Mouse (Mus musculus): ENCODE measurements around the gene Dzip1. TPM values are rescaled to one million over a fixed set of nuclear protein-coding genes. Genes with fewer than 3 reads are reported as not detected.

The Dzip1 gene
- polyA plus RNA-seq, 1 experiment from 2014 or later: 19.7 TPM

DNA sequence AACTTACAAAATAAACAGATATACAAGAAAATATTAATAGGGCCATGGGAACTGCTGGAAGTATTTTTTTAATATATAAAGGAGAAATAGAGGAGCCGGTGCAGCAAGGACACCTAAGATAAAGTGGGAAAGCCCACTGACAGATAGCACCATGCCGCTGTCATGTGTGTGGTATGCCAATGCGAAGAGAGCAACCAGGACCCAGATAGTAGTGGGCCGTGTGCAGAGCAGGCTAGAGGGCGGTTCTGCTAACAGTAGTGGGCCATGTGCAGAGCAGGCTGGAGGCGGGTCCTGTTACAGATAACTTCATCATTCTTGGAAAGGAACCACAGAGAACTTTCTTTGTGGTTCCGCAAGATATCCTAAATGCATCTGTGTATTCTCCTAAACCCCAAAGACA is 88.5 kb downstream of the Dzip1 start:
- 90% methylated on average over 7 of the region's 7 CpGs for WGBS
- no peaks in the 10 kb centered on the region; the same call in 1 of the 2 replicates for H3K27me3 ChIP-seq (ENCODE audit: insufficient read depth, poor library complexity, severe bottlenecking)
- peaks cover 24% of the 10 kb centered on the region for H3K4me1 ChIP-seq (replicated peaks)
- no peak overlapping the region for H3K27ac ChIP-seq
- DNase-seq (ENCODE audit: low spot score): no peak
- H3K9me3 ChIP-seq: no peaks in the 10 kb centered on the region
- H3K4me3 ChIP-seq: no peak overlapping the region
- H3K36me3 ChIP-seq: no peaks in the 10 kb centered on the region

DNA sequence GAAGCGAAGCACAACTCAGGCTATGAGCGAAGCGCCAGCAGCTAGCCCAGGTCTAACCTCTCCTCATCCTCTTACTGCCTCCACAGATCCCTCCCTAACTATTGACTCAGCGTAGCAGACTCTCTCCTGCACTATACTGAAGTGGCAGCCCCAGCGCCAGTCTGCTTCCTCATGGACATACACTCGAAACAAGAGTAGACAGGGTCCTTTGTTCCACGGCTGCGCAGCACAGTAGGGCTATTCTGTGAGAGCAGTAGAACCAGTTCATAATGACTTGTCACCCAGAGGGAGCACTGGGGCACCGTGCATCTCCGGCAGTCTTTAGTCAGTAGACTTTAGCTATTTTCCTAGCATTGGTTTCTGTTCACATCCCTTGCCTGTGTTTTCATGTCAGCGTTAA is 89.1 kb downstream of the Dzip1 start:
- H3K4me3 ChIP-seq: no peak overlapping the region
- H3K4me1 ChIP-seq (replicated peaks): peaks cover 24% of the 10 kb centered on the region
- H3K27ac ChIP-seq: no peak overlapping the region
- no peak for DNase-seq (ENCODE audit: low spot score)
- H3K27me3 ChIP-seq (ENCODE audit: insufficient read depth, poor library complexity, severe bottlenecking): no peaks in the 10 kb centered on the region; the same call in 1 of the 2 replicates
- no peaks in the 10 kb centered on the region for H3K36me3 ChIP-seq
- H3K9me3 ChIP-seq: no peaks in the 10 kb centered on the region
- WGBS: 82% methylated on average over 11 of the region's 11 CpGs

DNA sequence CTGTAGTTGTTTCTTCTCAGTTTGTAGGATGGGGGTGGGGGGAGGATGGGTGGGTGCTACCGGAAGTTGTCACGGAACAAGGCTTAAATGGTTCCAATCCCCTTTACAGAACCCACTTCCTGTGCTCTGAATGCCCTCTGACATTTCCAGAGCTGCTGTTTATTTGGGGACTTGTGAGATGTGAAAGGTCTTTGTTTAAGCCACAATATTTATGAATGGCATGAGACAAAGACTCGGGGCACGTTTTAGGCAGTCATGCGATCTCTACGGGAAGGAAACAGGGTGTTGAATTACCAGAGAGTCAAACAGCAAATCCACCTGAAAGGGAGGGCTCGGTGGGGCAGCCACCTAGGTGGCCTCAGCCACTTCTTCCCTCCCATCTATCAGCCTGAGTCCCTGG is 90.9 kb downstream of the Dzip1 start:
- no peaks in the 10 kb centered on the region; the same call in 1 of the 2 replicates for H3K27me3 ChIP-seq (ENCODE audit: insufficient read depth, poor library complexity, severe bottlenecking)

DNA sequence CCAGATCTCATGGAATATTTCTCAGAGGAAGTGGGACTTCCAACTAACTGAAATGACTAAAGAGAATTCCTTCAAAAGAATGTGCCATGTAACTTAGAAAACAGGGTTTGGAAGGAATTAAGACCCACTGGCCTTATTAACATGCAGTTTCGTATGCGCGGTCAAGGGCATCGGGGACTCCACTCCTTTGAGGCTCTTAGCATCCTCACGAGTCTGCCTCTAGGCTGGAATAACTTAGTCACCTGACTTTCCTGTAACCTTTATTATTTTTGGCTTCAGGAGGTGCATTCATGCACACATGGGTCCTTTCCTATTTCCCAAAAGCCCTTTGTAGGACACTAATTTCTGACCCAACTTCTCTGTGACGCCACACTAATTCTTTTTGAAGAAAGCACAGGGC is 92.0 kb downstream of the Dzip1 start:
- no peak overlapping the region for H3K4me3 ChIP-seq
- H3K27ac ChIP-seq: no peak overlapping the region
- no peaks in the 10 kb centered on the region for H3K9me3 ChIP-seq
- peaks cover 12% of the 10 kb centered on the region for H3K4me1 ChIP-seq (replicated peaks)
- H3K27me3 ChIP-seq (ENCODE audit: insufficient read depth, poor library complexity, severe bottlenecking): no peaks in the 10 kb centered on the region; the same call in 1 of the 2 replicates
- 86% methylated on average over 6 of the region's 6 CpGs for WGBS
- no peaks in the 10 kb centered on the region for H3K36me3 ChIP-seq
- DNase-seq (ENCODE audit: low spot score): no peak

More for the DNA sequence above, 90.9 kb downstream of the Dzip1 start:
- WGBS: 9% methylated on average over 7 of the region's 7 CpGs
- no peak overlapping the region for H3K4me3 ChIP-seq
- peaks cover 20% of the 10 kb centered on the region for H3K4me1 ChIP-seq (replicated peaks)
- no peaks in the 10 kb centered on the region for H3K9me3 ChIP-seq
- no peaks in the 10 kb centered on the region for H3K36me3 ChIP-seq
- peak overlapping the region; percentile 50; the same call in 1 of the 2 replicates for H3K27ac ChIP-seq
- DNase-seq (ENCODE audit: low spot score): peak; percentile 22

DNA sequence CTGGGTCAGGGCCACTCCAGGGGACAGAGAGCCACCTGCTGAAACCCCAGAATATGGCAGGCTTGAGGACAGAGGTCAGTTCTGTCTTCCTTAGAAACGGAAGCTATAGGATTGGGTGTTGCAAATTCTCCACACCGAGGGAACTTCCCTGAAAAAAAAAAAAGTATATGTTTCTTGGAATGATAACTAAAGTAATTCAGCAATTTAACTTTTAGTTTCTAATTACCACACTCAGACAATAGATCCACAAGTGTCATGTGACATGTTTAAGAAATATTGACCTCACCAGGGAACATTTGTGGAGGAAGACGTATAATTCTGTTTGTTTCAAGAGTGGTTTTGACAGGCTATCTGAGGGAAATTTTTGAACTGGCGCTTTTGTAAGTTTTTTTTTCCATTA is 93.7 kb downstream of the Dzip1 start:
- H3K4me3 ChIP-seq: no peak overlapping the region
- H3K4me1 ChIP-seq (replicated peaks): peaks cover 22% of the 10 kb centered on the region
- DNase-seq (ENCODE audit: low spot score): no peak
- WGBS: 76% methylated on average over 4 of the region's 4 CpGs
- no peaks in the 10 kb centered on the region for H3K36me3 ChIP-seq
- no peak overlapping the region for H3K27ac ChIP-seq
- no peaks in the 10 kb centered on the region for H3K9me3 ChIP-seq
- H3K27me3 ChIP-seq (ENCODE audit: insufficient read depth, poor library complexity, severe bottlenecking): no peaks in the 10 kb centered on the region

DNA sequence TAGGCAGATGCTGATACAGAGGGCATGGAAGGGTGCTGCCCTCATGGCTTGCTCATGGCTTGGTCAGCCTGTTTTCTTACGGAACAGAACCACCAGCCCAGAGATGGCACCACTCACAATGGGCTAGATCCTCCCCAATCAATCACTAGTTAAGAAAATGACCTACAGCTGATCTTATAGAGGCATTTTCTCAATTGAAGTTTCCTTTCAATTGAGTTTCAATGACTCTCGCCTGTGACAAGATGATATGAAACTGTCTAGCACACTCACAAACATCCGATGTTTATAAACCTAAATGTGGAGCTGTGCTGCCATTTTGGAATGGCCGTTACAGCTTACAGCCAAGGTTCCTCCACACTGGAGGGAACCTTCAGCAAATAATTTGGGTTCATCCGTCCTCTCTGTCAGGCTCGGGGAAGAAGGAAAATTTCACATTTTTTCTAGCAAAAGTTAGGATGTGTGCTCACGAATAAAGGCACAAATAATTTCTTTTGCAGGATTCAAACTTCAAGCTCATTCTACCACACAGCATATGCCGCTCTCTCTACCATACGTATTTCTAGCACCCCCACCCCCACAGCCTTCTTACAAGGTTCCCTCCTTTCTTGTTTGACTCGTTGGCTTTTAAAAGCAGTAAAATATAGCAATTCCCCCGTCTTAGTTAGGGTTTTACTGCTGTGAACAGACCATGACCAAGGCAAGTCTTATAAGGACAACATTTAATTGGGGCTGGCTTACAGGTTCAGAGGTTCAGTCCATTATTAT is 95.7 kb downstream of the Dzip1 start:
- Histone ChIP-seq H3K27ac (no peak overlapping the region), H3K36me3 (no peaks in the 10 kb centered on the region), H3K4me1 (replicated peaks) (peaks cover 20% of the 10 kb centered on the region), H3K4me3 (no peak overlapping the region), H3K9me3 (no peaks in the 10 kb centered on the region), H3K27me3 (ENCODE audit: insufficient read depth, poor library complexity, severe bottlenecking) (no peaks in the 10 kb centered on the region)
- WGBS: 94% methylated on average over 11 of the region's 11 CpGs
- DNase-seq (ENCODE audit: low spot score): no peak

GRCm38 (mm10) chr14:118827283-118827904 is 97.9 kb downstream of the Dzip1 start:
- H3K27me3 ChIP-seq (ENCODE audit: insufficient read depth, poor library complexity, severe bottlenecking): no peaks in the 10 kb centered on the region
- WGBS: 17% methylated on average over 7 of the region's 7 CpGs
- no peak overlapping the region for H3K4me3 ChIP-seq
- H3K36me3 ChIP-seq: no peaks in the 10 kb centered on the region
- H3K27ac ChIP-seq: peak overlapping the region; percentile 77
- peaks cover 14% of the 10 kb centered on the region for H3K4me1 ChIP-seq (replicated peaks)
- H3K9me3 ChIP-seq: no peaks in the 10 kb centered on the region
- peak; percentile 64 for DNase-seq (ENCODE audit: low spot score)

DNA sequence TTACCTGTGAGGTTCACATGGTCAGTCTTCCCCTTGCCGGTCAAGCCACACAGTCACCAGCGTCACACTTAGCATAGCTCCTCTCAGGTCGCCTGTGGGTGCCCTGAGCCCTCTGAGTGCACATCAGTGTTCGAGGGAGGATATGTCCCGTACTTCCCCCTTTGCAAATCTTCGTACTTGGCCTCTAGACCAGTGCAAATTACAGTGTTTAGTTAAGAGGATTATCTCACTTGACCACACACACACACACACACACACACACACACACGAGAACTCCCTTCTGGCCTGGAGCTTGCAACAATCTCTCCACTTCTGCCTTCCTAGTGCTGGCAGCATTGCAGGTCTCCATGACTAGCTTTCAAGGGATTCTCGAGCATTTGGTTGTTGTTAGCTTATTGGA is 98.9 kb downstream of the Dzip1 start:
- H3K27me3 ChIP-seq (ENCODE audit: insufficient read depth, poor library complexity, severe bottlenecking): no peaks in the 10 kb centered on the region
- no peaks in the 10 kb centered on the region for H3K9me3 ChIP-seq
- no peaks in the 10 kb centered on the region for H3K36me3 ChIP-seq
- peak overlapping the region; percentile 35; the same call in 1 of the 2 replicates for H3K27ac ChIP-seq
- no peak for DNase-seq (ENCODE audit: low spot score)
- WGBS: 78% methylated on average over 8 of the region's 8 CpGs
- no peak overlapping the region for H3K4me3 ChIP-seq
- peaks cover 14% of the 10 kb centered on the region for H3K4me1 ChIP-seq (replicated peaks)

Other genes with a start within 250 kb of the Dzip1 start
- 2.8 and 4.6 TPM in 2 replicates for gene Abcc4, start 219.2 kb downstream of the Dzip1 start, polyA plus RNA-seq (2016; fragmentation: Nextera tagmentation; extraction: Ambion mirVana)
- 0.56 and 0.75 TPM in 2 replicates for gene Cldn10, start 137.6 kb downstream of the Dzip1 start, polyA plus RNA-seq (2016; fragmentation: Nextera tagmentation; extraction: Ambion mirVana)
- gene Dnajc3, start 12.5 kb upstream of the Dzip1 start, polyA plus RNA-seq (2016; fragmentation: Nextera tagmentation; extraction: Ambion mirVana): 25.4 and 33.1 TPM in 2 replicates
- gene Uggt2, start 174.0 kb upstream of the Dzip1 start, polyA plus RNA-seq (2016; fragmentation: Nextera tagmentation; extraction: Ambion mirVana): 14.1 and 14.4 TPM in 2 replicates
- 0.09 TPM in 1 of 2 replicates, not detected in the other for gene Hs6st3, start 212.9 kb upstream of the Dzip1 start, polyA plus RNA-seq (2016; fragmentation: Nextera tagmentation; extraction: Ambion mirVana)

Measured in hindbrain, embryonic 10.5 days (tissue).